Mouse (Mus musculus): ENCODE measurements around the gene Dgcr2.

GRCm38 (mm10) chr16:17929631-17930030, 31.3 kb upstream of the Dgcr2 start:
- TF ChIP-seq CTCF (IDR thresholded peaks at IDR 0.05; ENCODE audit: low read depth): no peak
- no peak for TF ChIP-seq EP300 (IDR thresholded peaks at IDR 0.05; ENCODE audit: low read depth)

Data from heart, postnatal 0 days (tissue).